Mouse (Mus musculus): ENCODE data around the gene Inf2.

Inf2 gene

DNA sequence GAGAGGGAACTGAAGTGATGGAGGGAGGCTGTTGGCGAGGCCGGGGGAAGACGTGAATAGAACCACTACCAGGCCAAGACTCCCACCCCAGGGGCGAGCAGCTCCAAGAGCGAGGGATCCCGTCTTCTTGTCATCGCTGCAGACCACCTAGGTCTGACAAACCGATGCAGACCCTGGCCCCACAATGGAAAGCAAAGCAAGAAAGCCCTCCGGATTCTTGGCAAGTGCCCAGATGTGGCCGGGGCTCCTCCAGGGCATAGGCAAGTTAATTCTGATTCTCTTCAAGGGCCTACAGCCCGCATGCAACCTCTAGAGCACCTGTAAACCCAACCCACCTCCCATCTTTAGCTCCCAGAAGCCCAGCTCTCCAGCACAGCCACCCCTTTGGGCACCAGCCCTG lies 74.7 kb downstream of the Inf2 start:
- no peak for DNase-seq

DNA sequence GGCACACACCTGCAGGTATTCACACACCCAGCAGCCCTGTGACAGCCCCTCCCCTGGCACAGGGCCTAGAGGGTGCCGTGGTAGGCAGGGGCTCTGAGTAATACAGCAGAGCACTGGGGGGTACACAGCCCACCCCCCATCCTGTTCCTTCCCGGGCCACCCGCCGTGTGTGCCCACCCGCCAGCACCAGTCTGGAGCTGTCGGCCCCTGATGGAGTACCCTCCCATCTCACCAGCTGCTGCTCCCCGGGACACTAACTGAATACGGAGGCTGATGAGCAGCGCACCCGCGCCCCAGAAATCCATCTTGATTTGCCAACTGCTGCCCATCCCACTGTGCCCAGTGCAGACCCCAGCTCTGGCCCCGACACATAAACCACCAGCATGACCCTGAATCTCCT lies 75.1 kb downstream of the Inf2 start:
- no peak for DNase-seq

DNA sequence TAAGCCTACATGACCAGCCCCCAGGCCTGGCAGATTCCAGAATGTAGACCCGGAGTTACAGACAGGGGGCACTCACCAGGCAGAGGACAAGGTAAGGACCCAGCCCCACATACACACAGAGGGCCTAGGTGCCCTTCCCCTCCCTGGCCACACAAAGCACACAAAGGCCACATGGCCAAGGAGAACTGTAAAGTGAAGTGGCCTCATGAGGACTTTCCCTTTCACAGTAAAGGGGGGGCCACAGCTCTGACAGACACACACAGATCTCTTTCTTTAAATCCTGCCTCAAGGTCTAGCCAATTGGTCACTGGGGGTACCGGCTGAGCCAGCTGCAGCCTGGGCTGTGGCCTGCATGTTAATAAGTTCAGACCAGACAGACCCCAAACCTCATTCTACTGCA lies 75.5 kb downstream of the Inf2 start:
- DNase-seq, result no peak

DNA sequence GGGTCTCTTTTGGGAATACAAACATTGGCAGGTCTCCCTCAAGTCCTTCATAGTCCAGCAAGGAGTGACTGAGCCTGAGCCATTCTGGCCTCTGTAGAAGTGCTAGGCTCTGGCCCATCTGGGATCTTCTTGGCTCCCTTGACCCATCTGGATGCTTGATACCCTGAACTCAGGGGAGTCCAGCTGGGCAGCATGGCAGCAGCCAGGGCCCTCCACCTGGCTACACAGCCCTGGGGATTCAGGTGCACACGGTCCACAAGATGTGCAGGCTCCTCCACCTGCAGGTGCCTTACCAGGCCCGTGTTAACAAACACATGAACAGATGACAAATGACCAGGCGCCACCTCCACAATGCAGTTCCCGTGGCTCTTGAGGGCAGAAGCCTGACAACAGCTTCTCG lies 76.1 kb downstream of the Inf2 start:
- DNase-seq, result no peak

All from liver (tissue).